Mouse (Mus musculus) CH12.LX (cell line): ENCODE results near the gene Cntnap1. TPM values are rescaled to one million over a fixed set of nuclear protein-coding genes. Genes with fewer than 3 reads are reported as not detected.
A peak's percentile ranks its signal among the peaks of the same experiment; 100 is the strongest.

Experiments used
- DNase-seq: peaks from one replicate; pipeline ENCODE4 v3.0.0-alpha.2; 2013; ENCODE audit errors: extremely low read depth
- H3K27ac ChIP-seq: 2 replicates; pipeline ENCODE4 v1.5.1; 2012; ENCODE audit warnings: low read depth, mild to moderate bottlenecking, control low read depth, moderate library complexity; ENCODE audit not compliant: insufficient read depth
- H3K27me3 ChIP-seq: replicated peaks from 2 replicates; pipeline ENCODE3; 2012; ENCODE audit warnings: inconsistent platforms
- H3K36me3 ChIP-seq, 2 experiments: replicated peaks in 1 of 2; 2 replicates each; pipeline versions ENCODE3 to v1.6.1; 2012; ENCODE audit warnings: inconsistent platforms in 1 of 2, low read length in 1 of 2, mild to moderate bottlenecking in 1 of 2, mixed read lengths in 1 of 2, moderate library complexity in 1 of 2; ENCODE audit not compliant: control insufficient read depth in 1 of 2, insufficient read depth in 1 of 2
- H3K4me1 ChIP-seq, 2 experiments: 2 replicates each; pipeline ENCODE4 v1.6.1; 2012; ENCODE audit warnings: inconsistent platforms in 1 of 2, moderate library complexity in 1 of 2; ENCODE audit not compliant: insufficient read depth in 2 of 2, control insufficient read depth in 1 of 2
- H3K4me2 ChIP-seq: 2 replicates; pipeline ENCODE4 v1.6.1; 2012; ENCODE audit warnings: low read depth, mild to moderate bottlenecking, control low read depth; ENCODE audit not compliant: poor library complexity, insufficient read depth, severe bottlenecking
- H3K4me3 ChIP-seq, 3 experiments: fragments of 150-350 bp in 1 of 3; sonication (generic) in 1 of 3; replicated peaks in 1 of 3; 2 replicates each; pipeline versions ENCODE3 to v1.5.1; 2011 to 2012; ENCODE audit warnings: low read depth in 2 of 3, low read length in 2 of 3, mild to moderate bottlenecking in 2 of 3, moderate library complexity in 2 of 3, control low read depth in 1 of 3, improper control_type of control experiment in 1 of 3, inconsistent platforms in 1 of 3, mixed read lengths in 1 of 3; ENCODE audit not compliant: poor library complexity in 1 of 3
- H3K79me2 ChIP-seq: replicated peaks from 2 replicates; pipeline ENCODE4 v1.6.1; 2012; ENCODE audit warnings: mild to moderate bottlenecking, moderate library complexity; ENCODE audit not compliant: control insufficient read depth, poor library complexity, insufficient read depth, severe bottlenecking; ENCODE audit errors: extremely low read depth
- H3K9ac ChIP-seq: 2 replicates; pipeline ENCODE4 v1.6.1; 2012; ENCODE audit warnings: low read depth, mild to moderate bottlenecking, control low read depth, moderate library complexity; ENCODE audit not compliant: insufficient read depth
- H3K9me3 ChIP-seq: replicated peaks from 2 replicates; pipeline ENCODE3; 2012; ENCODE audit warnings: low read length, inconsistent platforms, mixed read lengths
- CHD1 ChIP-seq: IDR thresholded peaks from 2 replicates; pipeline ENCODE4 v1.6.1; 2012; ENCODE audit warnings: low read depth, low read length, improper control_type of control experiment, inconsistent platforms
- CTCF ChIP-seq, 2 experiments: IDR thresholded peaks in 1 of 2; conservative IDR thresholded peaks in 1 of 2; 2 replicates each; pipeline ENCODE4 v1.5.1; 2011 to 2012; ENCODE audit warnings: low read depth in 2 of 2, low read length in 2 of 2, improper control_type of control experiment in 1 of 2, inconsistent platforms in 1 of 2, mild to moderate bottlenecking in 1 of 2, moderate library complexity in 1 of 2
- ETS1 ChIP-seq: conservative IDR thresholded peaks from 2 replicates; pipeline ENCODE4 v1.6.1; 2012; ENCODE audit warnings: low read depth, mild to moderate bottlenecking, inconsistent platforms, low read length, improper control_type of control experiment, moderate library complexity
- JUN ChIP-seq: IDR thresholded peaks from 2 replicates; pipeline ENCODE4 v1.6.1; 2011; ENCODE audit warnings: low read depth, mild to moderate bottlenecking, low read length, improper control_type of control experiment, moderate library complexity; ENCODE audit not compliant: insufficient read depth
- JUND ChIP-seq: conservative IDR thresholded peaks from 2 replicates; pipeline ENCODE4 v1.6.1; 2011; ENCODE audit warnings: low read depth, low read length, improper control_type of control experiment
- MAFK ChIP-seq: IDR thresholded peaks from 2 replicates; pipeline ENCODE4 v1.6.1; 2011; ENCODE audit warnings: low read length, improper control_type of control experiment; ENCODE audit not compliant: insufficient replicate concordance
- MXI1 ChIP-seq: IDR thresholded peaks from 2 replicates; pipeline ENCODE4 v1.6.1; 2011; ENCODE audit warnings: mild to moderate bottlenecking, low read depth, low read length, improper control_type of control experiment
- MYC ChIP-seq: IDR thresholded peaks from 2 replicates; pipeline ENCODE4 v1.6.1; 2011; ENCODE audit warnings: low read depth, mild to moderate bottlenecking, improper control_type of control experiment, low read length
- PAX5 ChIP-seq: IDR thresholded peaks from 2 replicates; pipeline ENCODE4 v1.6.1; 2012; ENCODE audit warnings: low read length, inconsistent platforms, mixed read lengths
- POLR2A ChIP-seq: IDR thresholded peaks from 2 replicates; pipeline ENCODE4 v1.6.1; 2011; ENCODE audit warnings: low read depth, mild to moderate bottlenecking, improper control_type of control experiment, low read length
- POLR2AphosphoS2 ChIP-seq: IDR thresholded peaks from 2 replicates; pipeline ENCODE4 v1.6.1; 2011; ENCODE audit warnings: low read depth, low read length, improper control_type of control experiment
- RAD21 ChIP-seq: IDR thresholded peaks from 2 replicates; pipeline ENCODE4 v1.6.1; 2011; ENCODE audit warnings: low read depth, mild to moderate bottlenecking, low read length, improper control_type of control experiment, moderate library complexity
- RCOR1 ChIP-seq: conservative IDR thresholded peaks from 2 replicates; pipeline ENCODE4 v1.6.1; 2012; ENCODE audit warnings: low read depth, mild to moderate bottlenecking, inconsistent platforms, low read length, improper control_type of control experiment
- ZMIZ1 ChIP-seq: IDR thresholded peaks from 2 replicates; pipeline ENCODE4 v1.6.1; 2012; ENCODE audit warnings: low read depth, mild to moderate bottlenecking, inconsistent platforms, low read length, improper control_type of control experiment
- dilution Hi-C: fragments of 300-500 bp; cut with MboI; formaldehyde crosslinking; loops from 2 replicates; pipeline ENCODE4 v1.14.3; 2020; ENCODE audit warnings: low sequenced_read_pairs; ENCODE audit not compliant: extremely low pct_unique_long_range_greater_than_20kb, extremely low pct_ligation_motif_present
- in situ Hi-C: fragments of 300-500 bp; cut with MboI; formaldehyde crosslinking; loops from 3 replicates; pipeline ENCODE4 v1.14.3; 2019; ENCODE audit warnings: low sequenced_read_pairs, low pct_ligation_motif_present, low pct_unique_long_range_greater_than_20kb, mixed read lengths
- polyA plus RNA-seq: library from polyadenylated mRNA; unstranded; fragments of >175 nt; gene quantifications from 2 replicates; pipeline ENCODE4 v1.2.1, GENCODE M21; 2012; ENCODE audit warnings: low read depth; ENCODE audit not compliant: insufficient read length
- total RNA-seq, 2 experiments: library from RNA; depleted of rRNA; stranded (reverse); fragments of 300-350 nt in 1 of 2; fragments of >200 nt in 1 of 2; gene quantifications; 2 replicates each; pipeline ENCODE4 v1.2.3; 2012 to 2014

Cntnap1 gene
- total and polyA plus RNA-seq, 3 experiments, result 4.4 to 19.5 (median 15.6) TPM

DNA sequence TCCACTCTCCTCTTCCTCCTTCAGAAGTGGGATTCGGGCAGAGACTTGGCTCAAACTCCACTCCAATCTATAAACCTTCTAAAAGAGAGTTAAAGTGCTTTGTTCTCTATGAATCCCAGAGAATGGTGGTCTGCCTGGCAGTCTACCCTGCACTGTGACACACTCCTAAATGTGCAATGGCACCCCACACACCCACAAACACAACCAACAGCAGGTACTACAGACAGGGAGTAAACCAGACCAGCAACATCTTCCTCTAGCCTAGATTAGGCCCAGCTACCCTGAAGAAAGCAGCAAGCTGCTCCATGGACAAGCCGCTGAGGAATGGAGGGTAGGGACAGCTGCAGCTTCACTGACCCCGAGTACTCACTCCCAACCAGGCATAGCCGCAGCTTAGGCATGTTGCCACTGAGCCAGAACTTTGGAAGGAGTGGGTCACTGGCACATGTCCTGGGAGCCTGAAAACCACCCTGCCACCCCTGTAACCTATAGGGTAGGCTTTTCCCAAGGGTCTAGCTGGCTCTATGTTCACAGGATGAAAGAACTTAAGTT, 21.7 kb downstream of the Cntnap1 start:
- H3K36me3 ChIP-seq, result peaks cover 44 to 97% of the 10 kb centered on the region in 2 experiments
- H3K9ac ChIP-seq, result no peak overlapping the region
- no peaks in the 10 kb centered on the region for H3K79me2 ChIP-seq
- no peaks in the 10 kb centered on the region for H3K9me3 ChIP-seq
- dilution Hi-C loops (no loop called here), in situ Hi-C loops (no loop called here)
- no peak for DNase-seq
- peaks cover 25 to 44% of the 10 kb centered on the region in 2 experiments for H3K4me1 ChIP-seq
- H3K4me3 ChIP-seq, result no peak overlapping the region
- no peaks in the 10 kb centered on the region for H3K27me3 ChIP-seq
- no peak overlapping the region for H3K27ac ChIP-seq
- no peak overlapping the region for H3K4me2 ChIP-seq
- TF ChIP-seq POLR2A (0 out of 2 replicates have a peak, but pooled peaks have one; percentile 4), POLR2AphosphoS2 (peak; percentile 60; the same call in 1 of the 2 replicates), RCOR1 (no peak), JUND (no peak), ZMIZ1 (peak; percentile 15; the same call in 1 of the 2 replicates), PAX5 (no peak)

GRCm38 (mm10) chr11:101192646-101193045, 22.3 kb downstream of the Cntnap1 start:
- Histone ChIP-seq H3K4me1 (peaks cover 25 to 44% of the 10 kb centered on the region in 2 experiments), H3K27me3 (no peaks in the 10 kb centered on the region), H3K4me2 (no peak overlapping the region), H3K79me2 (no peaks in the 10 kb centered on the region), H3K36me3 (peaks cover 41 to 95% of the 10 kb centered on the region in 2 experiments), H3K9me3 (no peaks in the 10 kb centered on the region), H3K9ac (no peak overlapping the region), H3K4me3 (no peak overlapping the region), H3K27ac (no peak overlapping the region)
- no peak for TF ChIP-seq JUND
- TF ChIP-seq MAFK, result no peak
- TF ChIP-seq ETS1, result no peak
- no peak for TF ChIP-seq JUN
- TF ChIP-seq MYC, result no peak
- TF ChIP-seq MXI1, result no peak
- in situ Hi-C loops, result no loop called here
- dilution Hi-C loops, result no loop called here
- no peak for DNase-seq

DNA sequence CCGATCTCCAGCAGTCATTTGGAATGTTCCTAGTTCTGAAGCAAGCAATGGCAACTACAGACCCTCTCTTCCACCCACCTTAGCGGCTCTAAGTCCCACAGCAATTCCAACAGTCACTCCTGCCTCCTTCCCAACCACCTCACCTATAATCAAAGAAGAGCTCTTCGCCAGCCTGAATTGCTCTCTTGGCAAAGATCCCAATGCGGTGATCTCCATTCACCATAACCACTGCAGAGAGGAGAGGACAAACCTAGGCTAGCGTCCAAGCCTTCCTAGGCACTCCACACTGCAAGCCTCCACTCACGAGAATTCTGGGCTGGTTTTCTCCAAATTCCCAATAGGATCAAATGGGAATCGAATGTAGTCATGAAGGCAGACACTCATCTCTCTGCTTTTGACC, 22.8 kb downstream of the Cntnap1 start:
- Histone ChIP-seq H3K9me3 (no peaks in the 10 kb centered on the region), H3K27me3 (no peaks in the 10 kb centered on the region), H3K4me2 (no peak overlapping the region), H3K36me3 (peaks cover 42 to 95% of the 10 kb centered on the region in 2 experiments), H3K9ac (no peak overlapping the region), H3K4me3 (no peak overlapping the region), H3K4me1 (peaks cover 25 to 44% of the 10 kb centered on the region in 2 experiments), H3K79me2 (no peaks in the 10 kb centered on the region), H3K27ac (no peak overlapping the region)
- in situ Hi-C loops (no loop called here), dilution Hi-C loops (no loop called here)
- TF ChIP-seq CHD1 (no peak), RAD21 (no peak), CTCF (conservative IDR thresholded peaks at IDR 0.05 in 1 of 2, IDR thresholded peaks at IDR 0.05 in 1 of 2; ENCODE audit: low read depth in 2 of 2, low read length in 2 of 2) (no peak), POLR2AphosphoS2 (no peak; the same call in 1 of the 2 replicates)
- no peak for DNase-seq
